Comparison of ENCODE assay signal across 19 mouse cellular contexts in genomic region chr9:86251331-86251730, GRCm38 (mm10).
A peak's percentile ranks its signal among the peaks of the same experiment; 100 is the strongest.
DNase-seq lines count a peak whose midpoint lies in the region.
"Had no signal": no experiment of that assay in that cellular context is flagged by ENCODE, and none has a peak within 500 bp of the region (broad histone marks: within the 10 kb centered on the region; RNA-seq: fewer than 3 reads in every experiment).

No protein-coding gene starts in this region.

- DNase-seq in adrenal gland, adult (ENCODE audit: inconsistent age in 2 of 2, low spot score in 1 of 2), result peak; percentile 13 to 23
- no peak for DNase-seq in adrenal gland, adult 18-20 months (ENCODE audit: low spot score in 2 of 2)
- DNase-seq in adrenal gland, postnatal 10 days, result peak; percentile 2
- DNase-seq in adrenal gland, postnatal 4 days (ENCODE audit: low spot score in 2 of 2), result no peak
- peak; percentile 5 for DNase-seq in ovary, adult 18-20 months (ENCODE audit: low spot score)
- DNase-seq in ovary, postnatal 14 days (ENCODE audit: low spot score), result no peak
- peak; percentile 11 to 27 for DNase-seq in adrenal gland, postnatal 36 days
- DNase-seq in heart, embryonic 10.5 days (ENCODE audit: low spot score), result no peak
- DNase-seq: cerebellum, adult 11-12 months; cerebellum, adult 2 months; cerebellum, adult 9-10 months; cerebellum, postnatal 10 days; cerebellum, postnatal 25 days; forebrain, postnatal 0 days had no signal

- no peaks in the 10 kb centered on the region for H3K27me3 ChIP-seq in heart, embryonic 10.5 days (ENCODE audit: insufficient read depth, poor library complexity, severe bottlenecking)
- H3K27me3 ChIP-seq: embryonic facial prominence, embryonic 12.5 days; forebrain, embryonic 13.5 days; forebrain, embryonic 15.5 days; Patski had no signal

- no peaks in the 10 kb centered on the region for H3K9me3 ChIP-seq in heart, embryonic 10.5 days
- H3K9me3 ChIP-seq: embryonic facial prominence, embryonic 10.5 days; embryonic facial prominence, embryonic 12.5 days; forebrain, embryonic 13.5 days; forebrain, embryonic 15.5 days had no signal

- WGBS in heart, embryonic 10.5 days, result 59% methylated on average over 1 of the region's 1 CpGs

- H3K4me1 ChIP-seq in heart, embryonic 10.5 days, result no peaks in the 10 kb centered on the region
- H3K4me1 ChIP-seq: embryonic facial prominence, embryonic 10.5 days; embryonic facial prominence, embryonic 12.5 days; forebrain, embryonic 13.5 days; forebrain, embryonic 15.5 days had no signal

- H3K36me3 ChIP-seq in heart, embryonic 10.5 days, result no peaks in the 10 kb centered on the region
- H3K36me3 ChIP-seq: embryonic facial prominence, embryonic 10.5 days; embryonic facial prominence, embryonic 12.5 days; forebrain, embryonic 15.5 days had no signal

- H3K4me3 ChIP-seq in heart, embryonic 10.5 days, result no peak overlapping the region
- H3K4me3 ChIP-seq: embryonic facial prominence, embryonic 10.5 days; embryonic facial prominence, embryonic 12.5 days; forebrain, embryonic 13.5 days; forebrain, embryonic 15.5 days had no signal

- no peak overlapping the region for H3K27ac ChIP-seq in heart, embryonic 10.5 days
- H3K27ac ChIP-seq: embryonic facial prominence, embryonic 10.5 days; embryonic facial prominence, embryonic 12.5 days; forebrain, embryonic 13.5 days; forebrain, embryonic 15.5 days had no signal

Comparison
In these comparisons a context has a peak if more than half of its experiments do, and no peak if none do; other contexts are left out.
1. DNase-seq: peak in adrenal gland, adult (2 of 2), adrenal gland, postnatal 10 days (single experiment), ovary, adult 18-20 months (single experiment) and adrenal gland, postnatal 36 days (2 of 2); none in adrenal gland, adult 18-20 months (0 of 2), adrenal gland, postnatal 4 days (0 of 2), ovary, postnatal 14 days (single experiment) and heart, embryonic 10.5 days (single experiment).